Mouse (Mus musculus): ENCODE measurements at regions not wholly inside any gene's neighbourhood (a gene's known extent, or its start where the extent isn't known, plus 50 kb on each side); places are given as distances from the start of the nearest gene placed in this dataset.

GRCm38 (mm10) chr4:142756332-142756731, 456.5 kb downstream of the Prdm2 start:
- TF ChIP-seq POLR2A (IDR thresholded peaks at IDR 0.05; ENCODE audit: borderline replicate concordance, control insufficient read depth, low read depth, low read length), result no peak
- TF ChIP-seq CTCF (IDR thresholded peaks at IDR 0.05; ENCODE audit: control insufficient read depth, insufficient read depth, low read length), result no peak
